Mouse (Mus musculus): ENCODE measurements around the gene Prl8a1. TPM values are rescaled to one million over a fixed set of nuclear protein-coding genes. Genes with fewer than 3 reads are reported as not detected.

Prl8a1 gene
- polyA plus RNA-seq (2016; fragmentation: Nextera tagmentation; extraction: Ambion mirVana): not detected in 2 replicates

GRCm38 (mm10) chr13:27582071-27582470 is at the start of gene Prl8a1:
Gene Prl8a1, minus strand, starts transcription at chr13:27582171.
- H3K4me3 ChIP-seq: no peak within 1 kb of the TSS
- WGBS: 86% methylated on average over 2 of the region's 2 CpGs
- H3K27ac ChIP-seq: no peak within 1 kb of the TSS
- no peaks in the 10 kb centered on the region for H3K36me3 ChIP-seq (replicated peaks)
- no peaks in the 10 kb centered on the region for H3K4me1 ChIP-seq
- H3K9me3 ChIP-seq: no peaks in the 10 kb centered on the region
- no peak for DNase-seq (ENCODE audit: extremely low spot score, low spot score)
- no peaks in the 10 kb centered on the region for H3K27me3 ChIP-seq (ENCODE audit: poor library complexity, severe bottlenecking)

- Histone ChIP-seq H3K4me1 (no peaks in the 10 kb centered on the region), H3K36me3 (replicated peaks) (no peaks in the 10 kb centered on the region), H3K4me3 (no peak within 1 kb of the TSS), H3K27ac (no peak within 1 kb of the TSS), H3K27me3 (ENCODE audit: poor library complexity, severe bottlenecking) (no peaks in the 10 kb centered on the region), H3K9me3 (no peaks in the 10 kb centered on the region)
- no peak for DNase-seq (ENCODE audit: extremely low spot score, low spot score)
- 74% methylated on average over 4 of the region's 4 CpGs for WGBS
Measured at GRCm38 (mm10) chr13:27610482-27610881, 28.5 kb upstream of the Prl8a1 start, which contains the start of gene Prl7b1. Gene Prl7b1, minus strand, starts transcription at chr13:27610582.

DNA sequence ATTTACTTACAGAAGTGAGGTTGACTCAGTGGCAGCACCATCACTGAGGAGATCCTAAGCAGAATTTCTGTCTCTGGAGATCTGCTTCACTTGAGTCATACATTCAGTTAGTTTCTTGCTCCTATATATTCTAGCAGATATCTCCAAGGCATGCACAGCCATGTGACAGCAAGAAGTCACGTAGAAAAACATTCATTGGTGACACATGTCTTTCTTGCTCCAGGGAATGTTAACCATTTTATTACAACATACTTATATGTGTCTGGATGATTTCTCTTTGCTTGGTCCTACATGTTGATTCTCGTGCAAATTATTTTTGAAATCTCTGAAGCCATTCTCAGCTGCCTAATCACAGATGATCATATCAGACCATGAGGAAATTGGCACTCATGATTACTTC is 17.5 kb downstream of the Prl8a1 start, which contains the start of gene Prl8a9:
Gene Prl8a9, minus strand, starts transcription at position 101 of the 400 bp plus-strand sequence.
- WGBS: 82% methylated on average over 2 of the region's 2 CpGs
- Histone ChIP-seq H3K4me3 (no peak within 1 kb of the TSS), H3K36me3 (replicated peaks) (no peaks in the 10 kb centered on the region), H3K27me3 (ENCODE audit: poor library complexity, severe bottlenecking) (no peaks in the 10 kb centered on the region), H3K9me3 (no peaks in the 10 kb centered on the region), H3K27ac (no peak within 1 kb of the TSS), H3K4me1 (no peaks in the 10 kb centered on the region)
- DNase-seq (ENCODE audit: extremely low spot score, low spot score): no peak

GRCm38 (mm10) chr13:27553336-27553735 is 28.6 kb downstream of the Prl8a1 start:
- no peak overlapping the region for H3K4me3 ChIP-seq
- H3K27ac ChIP-seq: no peak overlapping the region
- DNase-seq (ENCODE audit: extremely low spot score, low spot score): no peak
- H3K9me3 ChIP-seq: no peaks in the 10 kb centered on the region
- no peaks in the 10 kb centered on the region for H3K27me3 ChIP-seq (ENCODE audit: poor library complexity, severe bottlenecking)
- H3K36me3 ChIP-seq (replicated peaks): no peaks in the 10 kb centered on the region
- no peaks in the 10 kb centered on the region for H3K4me1 ChIP-seq

Other genes with a start within 250 kb of the Prl8a1 start
- not detected in 2 replicates for gene Prl8a2, start 236.5 kb downstream of the Prl8a1 start, polyA plus RNA-seq (2016; fragmentation: Nextera tagmentation; extraction: Ambion mirVana)
- gene Prl2b1, start 191.3 kb downstream of the Prl8a1 start, polyA plus RNA-seq (2016; fragmentation: Nextera tagmentation; extraction: Ambion mirVana): not detected in 2 replicates
- not detected in 2 replicates for gene Prl8a6, start 143.5 kb downstream of the Prl8a1 start, polyA plus RNA-seq (2016; fragmentation: Nextera tagmentation; extraction: Ambion mirVana)
- not detected in 2 replicates for gene Prl8a8, start 69.0 kb downstream of the Prl8a1 start, polyA plus RNA-seq (2016; fragmentation: Nextera tagmentation; extraction: Ambion mirVana)
- not detected in 2 replicates for gene Prl8a9, start 17.6 kb downstream of the Prl8a1 start, polyA plus RNA-seq (2016; fragmentation: Nextera tagmentation; extraction: Ambion mirVana)
- not detected in 2 replicates for gene Prl7b1, start 28.4 kb upstream of the Prl8a1 start, polyA plus RNA-seq (2016; fragmentation: Nextera tagmentation; extraction: Ambion mirVana)
- not detected in 2 replicates for gene Prl7a1, start 60.3 kb upstream of the Prl8a1 start, polyA plus RNA-seq (2016; fragmentation: Nextera tagmentation; extraction: Ambion mirVana)
- not detected in 2 replicates for gene Prl7a2, start 85.9 kb upstream of the Prl8a1 start, polyA plus RNA-seq (2016; fragmentation: Nextera tagmentation; extraction: Ambion mirVana)
- not detected in 2 replicates for gene Prl7d1, start 134.6 kb upstream of the Prl8a1 start, polyA plus RNA-seq (2016; fragmentation: Nextera tagmentation; extraction: Ambion mirVana)
- gene Prl7c1, start 198.6 kb upstream of the Prl8a1 start, polyA plus RNA-seq (2016; fragmentation: Nextera tagmentation; extraction: Ambion mirVana): not detected in 2 replicates
- gene Prl2a1, start 219.5 kb upstream of the Prl8a1 start, polyA plus RNA-seq (2016; fragmentation: Nextera tagmentation; extraction: Ambion mirVana): not detected in 2 replicates

Measured in forebrain, embryonic 10.5 days (tissue).